Mouse (Mus musculus) kidney, postnatal 36 days (tissue): ENCODE results near the gene Ak5.

Source experiments
- DNase-seq, 2 experiments: peaks; one replicate each; pipeline ENCODE4 v3.0.0; 2021 to 2022; ENCODE audit warnings: mixed read lengths in 2 of 2

Ak5 gene

DNA sequence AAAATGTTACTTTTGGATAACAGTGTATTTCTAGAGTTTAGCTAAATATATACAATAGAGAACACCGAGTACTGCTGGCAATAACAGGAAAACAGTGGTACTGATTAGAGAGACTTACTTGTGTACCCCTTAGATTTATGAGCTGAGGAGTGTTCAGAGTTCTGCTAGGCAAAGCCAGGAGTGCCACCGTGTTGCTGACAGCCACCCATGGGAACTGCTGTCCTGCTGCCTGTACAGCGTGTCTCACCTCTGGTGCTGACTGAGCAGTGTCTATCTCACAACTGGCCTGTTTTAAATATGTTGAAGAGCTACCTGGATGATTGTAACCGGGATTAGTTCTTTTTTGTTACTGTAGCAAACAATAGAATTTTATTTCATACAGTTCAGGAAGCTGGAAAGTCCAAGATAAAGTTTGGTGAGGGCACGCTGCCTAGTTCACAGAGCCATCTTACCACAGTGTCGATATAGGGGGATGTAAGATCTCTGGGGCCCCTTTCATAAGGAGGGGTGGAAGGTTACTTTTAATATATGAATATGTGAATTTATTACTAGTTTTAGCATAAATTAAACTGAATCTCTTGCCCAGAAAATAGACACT is 103.5 kb downstream of the Ak5 start:
- no peak for DNase-seq

DNA sequence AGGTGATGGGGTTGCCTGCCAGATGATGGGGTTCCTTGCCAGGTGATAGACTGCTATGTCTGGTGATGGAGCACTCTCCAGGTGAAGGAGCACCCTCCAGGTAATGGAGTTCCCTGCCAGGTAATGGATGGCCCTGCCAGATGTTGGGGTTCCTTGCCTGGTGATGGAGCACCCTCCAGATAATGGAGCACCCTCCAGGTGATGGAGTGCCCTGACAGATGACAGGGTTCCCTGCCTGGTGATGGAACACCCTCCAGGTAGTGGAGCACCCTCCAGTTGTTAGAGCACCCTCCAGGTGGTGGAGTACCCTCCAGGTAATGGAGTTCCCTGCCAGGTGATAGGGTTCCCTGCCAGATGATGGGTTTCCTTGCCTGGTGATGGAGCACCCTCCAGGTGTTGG is 104.3 kb downstream of the Ak5 start:
- DNase-seq, result no peak

DNA sequence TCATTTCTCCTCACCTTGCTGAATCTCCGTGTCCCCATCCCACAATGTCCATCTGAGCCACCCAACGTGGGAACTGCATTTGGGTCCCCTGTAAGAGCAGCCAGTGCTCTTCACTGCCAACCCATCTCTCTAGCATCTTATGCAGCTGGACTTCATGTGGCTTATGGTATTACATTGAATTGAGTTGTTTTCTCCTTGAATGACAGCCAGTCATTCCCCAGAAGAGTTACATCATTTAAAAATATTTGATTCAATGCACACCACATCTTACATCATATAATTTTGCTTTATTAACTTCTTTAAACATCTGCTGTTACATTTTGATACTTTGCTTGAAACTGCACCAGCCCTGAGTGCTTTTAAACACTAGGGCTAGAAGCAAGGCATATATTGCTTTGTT is 106.5 kb downstream of the Ak5 start:
- DNase-seq, result no peak

DNA sequence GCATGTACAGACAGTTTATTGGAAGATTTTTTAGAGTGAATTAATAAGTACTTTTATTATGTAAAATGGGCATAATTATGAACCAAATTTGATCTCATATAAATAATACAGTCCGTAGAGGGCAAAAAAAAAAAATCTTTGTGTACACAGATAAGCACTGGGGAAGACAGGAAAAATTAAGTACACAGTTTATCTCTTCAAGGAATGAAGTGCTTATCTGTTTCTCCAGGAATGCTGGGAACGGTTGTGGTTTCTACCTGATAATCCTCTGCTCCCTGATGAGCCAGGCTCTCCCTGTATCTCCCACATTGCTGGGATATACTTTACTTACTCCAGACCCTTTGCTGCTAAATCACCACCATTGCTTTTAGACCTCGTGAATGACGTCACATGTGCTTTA is 108.9 kb downstream of the Ak5 start:
- DNase-seq, result no peak

DNA sequence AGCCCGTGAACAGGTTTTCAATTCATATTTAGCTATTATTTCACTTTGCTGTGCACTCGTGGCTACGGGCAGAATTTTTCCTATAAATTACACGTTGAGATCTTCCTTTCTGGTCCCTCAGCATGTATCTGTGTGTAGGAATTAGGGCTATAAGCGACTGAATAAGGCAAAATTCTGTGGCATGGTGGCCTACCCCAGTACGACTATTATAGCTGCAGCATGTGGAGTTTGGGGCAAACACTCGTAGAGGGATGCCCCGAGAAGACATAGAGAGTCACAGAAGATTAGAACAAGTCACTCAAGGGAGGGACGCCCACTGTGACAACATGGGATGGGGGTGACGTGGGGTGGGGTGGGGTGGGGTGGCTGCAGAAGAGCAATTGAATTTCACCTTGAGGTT is 110.1 kb downstream of the Ak5 start:
- no peak for DNase-seq

DNA sequence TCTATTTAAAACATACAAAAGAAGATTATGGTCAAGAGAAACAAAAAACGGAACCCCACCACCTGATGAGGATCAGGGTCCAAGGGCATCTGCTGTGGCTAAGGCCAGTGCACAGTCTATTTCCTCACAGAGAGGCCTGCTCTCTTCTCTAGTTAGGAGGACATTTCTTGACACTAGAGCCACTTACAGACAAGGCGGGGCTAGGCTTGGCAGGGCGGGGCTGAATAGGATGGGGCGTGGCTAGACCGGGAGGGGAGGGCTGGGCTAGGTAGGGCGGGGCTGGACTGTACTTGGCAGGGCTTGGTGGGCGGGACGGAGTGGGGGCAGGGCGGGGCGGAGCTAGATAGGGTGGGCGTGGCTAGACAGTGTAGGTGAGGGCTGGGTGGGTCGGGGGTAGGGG is 110.5 kb downstream of the Ak5 start:
- DNase-seq, result peak in 1 of 2 experiments; percentile 17

DNA sequence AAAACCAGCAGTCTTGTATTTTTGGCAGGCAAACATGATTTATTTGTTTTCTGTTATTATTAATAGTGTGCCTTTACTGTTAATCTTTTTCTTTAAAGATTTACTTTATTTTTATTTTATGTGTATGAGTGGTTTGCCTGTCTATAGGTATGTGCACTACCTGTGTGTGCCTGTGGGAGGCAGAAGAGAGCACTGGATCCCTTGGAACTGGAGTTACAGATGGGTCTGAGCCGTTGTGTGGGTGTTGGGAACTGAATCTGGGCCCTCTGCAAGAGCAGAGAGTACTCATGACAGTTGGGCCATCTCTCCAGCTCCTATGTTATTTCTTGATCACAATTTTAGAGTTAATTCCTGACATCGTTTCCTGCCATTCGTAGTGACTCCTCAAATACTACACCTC is 111.2 kb downstream of the Ak5 start:
- no peak for DNase-seq

DNA sequence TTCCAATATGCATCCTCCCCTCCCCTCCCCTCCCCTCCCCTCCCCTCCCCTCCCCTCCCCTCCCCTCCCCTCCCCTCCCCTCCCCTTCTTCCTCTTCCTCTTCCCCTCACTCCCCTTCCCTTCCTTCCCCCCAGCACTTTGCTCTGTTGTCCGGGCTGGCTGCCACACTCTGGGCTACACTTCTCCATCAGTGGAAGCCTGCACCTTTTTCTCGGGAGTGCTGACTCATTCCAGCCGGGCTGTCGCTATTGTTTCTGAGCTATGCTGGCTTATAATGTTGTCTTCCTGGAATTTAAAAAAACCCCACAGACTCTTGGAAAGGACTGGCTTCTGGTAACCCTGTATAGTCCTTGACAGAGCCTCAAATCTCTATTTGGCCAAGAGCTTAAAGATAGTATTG is 111.7 kb downstream of the Ak5 start:
- DNase-seq, result peak in 1 of 2 experiments; percentile 20

DNA sequence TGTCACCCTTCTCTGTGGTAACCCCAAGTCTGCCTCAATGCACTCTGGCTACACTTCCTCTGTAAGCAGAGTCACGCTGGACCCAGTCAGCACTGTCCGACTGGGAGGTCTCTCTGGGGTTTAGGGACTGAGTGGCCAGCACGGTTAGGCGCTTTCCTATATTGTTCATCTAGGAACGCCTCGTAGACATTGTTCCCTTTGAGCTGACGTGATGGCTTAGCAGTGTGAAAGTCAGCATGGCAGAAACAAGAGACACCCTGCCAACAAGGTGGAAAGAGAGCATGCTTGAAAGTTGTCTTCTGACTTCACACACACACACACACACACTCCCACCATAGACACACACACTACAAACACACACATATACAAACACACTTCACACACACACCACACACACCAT is 112.9 kb downstream of the Ak5 start:
- no peak for DNase-seq

DNA sequence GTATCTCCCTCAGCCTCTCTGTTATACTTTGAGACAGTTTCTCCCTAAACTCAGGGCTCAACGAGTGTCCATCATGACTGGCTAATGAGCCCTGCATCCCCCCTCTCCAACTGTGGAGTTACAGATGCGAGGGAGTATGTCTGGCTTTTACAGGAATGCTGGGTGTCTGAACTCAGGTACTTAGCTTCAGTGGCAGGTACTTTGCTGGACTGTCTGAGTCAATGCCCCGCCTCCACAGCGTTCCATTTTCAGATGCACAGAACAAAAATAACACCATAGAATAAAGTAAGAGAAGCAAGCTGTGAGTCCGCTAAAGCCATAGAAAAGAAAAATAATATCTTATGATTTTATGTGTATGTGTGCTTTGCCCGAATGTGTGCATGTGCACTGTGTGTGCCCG is 113.8 kb downstream of the Ak5 start:
- no peak for DNase-seq

DNA sequence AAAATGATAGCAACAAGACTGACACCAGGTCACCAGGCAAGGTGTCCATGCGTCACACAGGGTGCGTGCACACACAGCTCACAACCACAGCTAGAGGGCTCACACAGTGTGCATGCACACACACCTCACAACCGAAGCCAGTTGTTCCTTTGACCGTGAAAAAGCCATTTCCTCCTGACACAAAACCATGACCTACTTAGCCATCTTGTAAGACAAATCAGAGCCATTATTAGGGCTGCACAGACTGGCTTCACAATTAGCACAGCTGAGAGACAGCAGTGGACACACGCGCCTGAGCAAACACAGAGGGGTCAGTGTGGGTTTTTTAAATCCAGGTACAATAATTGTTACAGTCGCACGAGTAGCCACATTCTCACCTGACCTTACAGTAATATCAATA is 115.5 kb downstream of the Ak5 start:
- DNase-seq, result no peak

DNA sequence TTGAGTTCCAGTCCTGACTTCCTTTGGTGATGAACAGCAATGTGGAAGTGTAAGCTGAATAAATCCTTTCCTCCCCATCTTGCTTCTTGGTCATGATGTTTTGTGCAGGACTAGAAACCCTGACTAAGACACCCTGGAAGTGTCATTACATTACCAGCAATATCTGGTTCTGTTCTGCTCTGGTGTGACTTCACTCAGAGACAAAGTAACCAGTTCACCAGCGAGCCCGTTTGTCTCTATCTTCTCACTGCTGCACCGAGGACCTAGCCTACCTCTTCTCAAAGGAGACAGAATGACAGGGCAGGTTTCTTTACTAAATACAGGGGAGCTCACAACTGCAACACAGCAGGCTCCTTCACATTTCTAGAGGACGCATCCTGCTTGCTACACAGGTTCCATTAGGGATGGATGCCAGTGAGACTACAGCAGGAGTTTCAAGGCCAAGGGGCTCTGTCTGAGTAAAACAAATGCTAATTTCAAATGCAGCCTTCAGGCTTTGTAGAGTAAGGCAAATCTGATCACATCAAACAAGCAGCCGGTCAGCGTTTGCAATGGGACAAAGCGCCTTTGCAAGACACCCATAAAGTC is 117.5 kb downstream of the Ak5 start:
- DNase-seq, result no peak

DNA sequence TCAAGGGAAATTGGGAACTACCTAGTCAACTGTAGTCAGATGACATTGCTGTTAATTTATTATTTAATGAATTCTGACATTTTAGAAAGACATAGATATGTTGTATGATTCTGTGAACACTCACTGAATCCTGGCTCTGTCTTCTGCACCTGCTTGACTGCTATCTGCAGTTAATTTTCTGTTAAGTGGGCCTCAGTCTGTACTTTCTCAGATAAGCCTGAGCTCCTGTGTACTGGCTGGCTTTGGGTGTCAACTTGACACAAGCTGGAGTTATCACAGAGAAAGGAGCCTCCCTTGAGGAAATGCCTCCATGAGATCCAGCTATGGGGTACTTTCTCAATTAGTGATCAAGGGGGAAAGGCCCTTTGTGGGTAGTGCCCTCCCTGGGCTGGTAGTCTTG is 118.1 kb downstream of the Ak5 start:
- DNase-seq, result no peak

DNA sequence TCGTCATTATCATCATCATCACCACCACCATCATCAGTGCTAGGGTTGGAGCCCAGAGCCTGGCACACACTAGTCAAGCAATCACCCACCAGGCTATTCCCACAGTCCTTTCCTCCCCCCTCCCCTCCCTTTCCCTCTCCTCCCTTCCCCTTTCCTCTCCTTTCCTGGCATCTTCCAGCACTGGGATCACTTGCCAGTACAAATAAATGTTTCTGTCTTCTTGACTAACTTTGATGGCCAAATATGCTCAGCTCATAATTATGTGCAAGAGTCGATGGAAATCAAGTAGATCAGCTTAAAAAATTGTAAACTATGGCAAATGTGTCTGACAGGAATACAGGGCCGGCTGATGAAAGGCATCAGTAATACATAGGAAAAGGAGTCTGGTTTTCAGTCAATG is 123.2 kb downstream of the Ak5 start:
- DNase-seq, result peak in 1 of 2 experiments; percentile 9

DNA sequence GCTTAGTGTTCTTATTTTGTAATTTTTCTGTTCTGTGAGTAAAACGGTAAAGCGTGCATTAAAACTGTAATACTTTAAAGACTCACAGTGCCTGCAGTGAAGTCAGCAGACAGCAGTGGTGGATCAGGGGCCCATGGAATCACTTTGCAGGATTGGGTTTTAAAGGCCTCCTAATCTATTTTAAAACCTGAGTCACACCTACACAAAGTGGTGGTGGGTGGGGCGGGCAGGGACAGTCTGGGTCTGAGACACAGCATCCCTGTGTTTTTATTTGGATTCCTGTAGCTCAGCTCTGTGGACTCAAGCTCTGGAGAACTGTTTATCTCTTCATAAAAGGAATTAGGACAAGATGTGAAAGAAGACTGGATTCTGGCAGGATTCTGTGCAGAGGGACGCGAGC is 125.9 kb downstream of the Ak5 start:
- no peak for DNase-seq

DNA sequence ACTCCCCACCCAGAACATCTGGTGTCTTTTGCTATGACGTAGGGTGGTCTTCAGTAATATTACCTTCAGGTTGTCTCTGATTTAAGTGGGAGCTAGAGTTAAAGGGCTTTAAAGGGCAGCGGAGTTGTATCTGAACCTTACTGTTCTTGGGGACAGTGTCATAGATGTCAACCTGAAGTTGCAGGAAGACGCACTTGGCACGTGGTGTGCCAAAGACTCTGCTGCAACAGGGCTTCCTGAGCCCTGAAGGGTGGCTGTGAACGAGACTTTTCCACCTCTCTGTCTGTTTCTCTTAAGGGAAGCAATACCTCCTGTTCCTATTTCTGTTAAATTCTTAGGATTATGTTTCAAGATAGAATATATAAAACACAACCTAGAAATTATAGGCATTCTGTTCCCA is 137.8 kb downstream of the Ak5 start:
- DNase-seq, result no peak

DNA sequence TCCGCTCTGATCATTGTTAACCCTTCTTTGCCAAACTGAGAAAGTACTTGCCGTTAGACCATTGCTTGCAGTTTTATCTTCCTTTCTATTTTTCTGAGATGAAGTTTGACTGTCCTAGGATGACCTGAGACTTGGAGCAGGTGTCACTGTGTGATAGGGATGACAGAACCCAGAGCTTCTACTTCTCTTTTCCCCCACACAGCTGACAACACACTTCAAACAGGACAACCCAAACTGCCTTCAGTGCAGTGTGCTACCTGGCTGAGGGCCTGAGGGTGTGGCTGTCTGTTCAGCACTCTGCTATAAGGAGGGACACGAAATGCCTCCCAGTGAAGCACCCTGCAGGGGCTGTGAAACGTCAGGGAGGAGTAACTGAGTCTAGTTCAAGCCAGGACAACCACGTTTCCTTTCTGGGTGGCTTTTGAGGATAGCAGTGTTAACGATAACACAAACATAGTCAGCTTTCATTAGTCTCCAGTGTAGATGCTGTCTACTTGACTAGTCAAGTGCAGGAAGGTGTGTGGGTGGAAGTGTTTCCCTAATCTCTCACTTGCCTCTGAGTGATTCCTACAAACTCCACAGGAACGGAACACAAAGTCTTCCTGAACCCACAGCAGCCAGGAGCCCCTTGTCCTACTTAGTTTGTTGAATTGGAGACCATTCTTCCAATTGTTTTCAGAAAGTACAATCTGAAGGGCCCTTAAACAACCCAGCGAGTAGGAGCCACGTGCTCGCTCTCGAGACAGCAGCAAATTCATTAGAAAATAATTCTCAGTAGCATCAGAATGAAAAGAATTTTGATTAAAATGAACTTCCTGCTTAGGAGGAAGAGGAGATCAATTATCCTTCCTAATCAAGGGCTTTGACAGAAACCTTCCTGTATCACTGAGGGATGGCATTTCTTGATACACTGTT is 138.8 kb downstream of the Ak5 start:
- no peak for DNase-seq

DNA sequence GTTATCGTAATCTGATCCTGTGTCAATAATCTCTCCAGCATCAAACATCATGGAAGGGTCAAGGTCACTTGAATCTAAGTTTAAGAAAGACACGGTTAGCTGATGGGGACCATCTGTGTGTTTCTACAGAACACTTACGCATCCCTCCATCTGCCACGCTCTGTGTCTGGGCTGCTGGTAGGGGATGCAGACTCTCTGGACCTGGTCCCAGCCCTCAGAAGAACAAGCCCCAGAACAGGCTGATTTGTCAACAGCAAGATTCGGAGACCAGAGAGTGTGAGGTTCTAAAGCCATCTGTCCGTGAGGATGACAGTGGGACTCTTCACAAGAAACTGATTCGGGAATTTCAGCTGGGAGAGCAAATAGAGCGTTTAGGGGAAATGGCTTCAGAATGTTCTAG is 141.4 kb downstream of the Ak5 start:
- no peak for DNase-seq

DNA sequence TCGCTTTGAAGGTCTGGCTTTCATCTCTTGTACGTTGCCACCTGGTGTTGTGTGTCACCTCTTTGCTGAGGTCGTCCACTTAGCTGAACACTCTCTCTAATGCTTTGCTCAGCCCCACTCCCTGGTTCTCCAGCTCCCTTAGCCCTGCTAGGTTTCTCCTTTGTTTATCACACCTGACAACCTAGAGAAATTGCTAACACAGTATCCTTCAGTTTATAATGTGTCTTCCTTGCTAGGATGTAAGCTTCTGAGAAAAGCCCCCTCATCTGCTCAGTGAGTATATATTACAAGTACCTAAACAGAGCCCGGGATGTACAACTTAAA is 144.9 kb downstream of the Ak5 start:
- no peak for DNase-seq

DNA sequence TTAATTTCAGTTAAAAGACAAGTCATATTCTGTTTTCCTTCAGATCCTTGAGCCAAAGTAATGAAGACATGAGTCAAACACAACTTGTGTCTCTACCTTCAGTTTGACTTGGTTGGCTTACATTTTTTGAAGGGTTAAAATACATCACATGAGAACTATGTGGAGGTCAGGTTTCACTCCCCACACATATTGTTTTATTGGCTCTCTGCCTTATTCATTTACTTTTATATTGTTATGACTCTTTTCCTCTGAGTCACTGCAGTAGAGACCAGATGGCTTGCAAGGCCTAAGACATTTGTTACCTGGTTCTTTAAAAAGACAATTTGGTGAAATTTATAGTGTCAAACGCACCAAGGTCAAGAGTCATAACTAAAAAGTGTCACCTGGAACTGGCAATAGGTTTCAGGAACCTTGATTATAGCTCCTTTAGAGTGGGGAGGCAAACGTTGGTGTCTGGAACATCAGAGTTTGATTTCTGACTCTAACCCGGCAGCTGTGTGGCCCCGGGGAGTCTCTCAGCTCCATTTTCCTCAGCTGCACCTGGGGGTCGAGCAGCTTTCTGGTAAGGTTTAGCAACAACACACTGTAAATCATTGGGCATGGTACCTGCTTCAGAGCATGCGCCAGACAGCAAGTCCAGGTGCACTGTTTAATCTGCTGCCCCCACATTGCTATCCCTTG is 145.4 kb downstream of the Ak5 start:
- no peak for DNase-seq

DNA sequence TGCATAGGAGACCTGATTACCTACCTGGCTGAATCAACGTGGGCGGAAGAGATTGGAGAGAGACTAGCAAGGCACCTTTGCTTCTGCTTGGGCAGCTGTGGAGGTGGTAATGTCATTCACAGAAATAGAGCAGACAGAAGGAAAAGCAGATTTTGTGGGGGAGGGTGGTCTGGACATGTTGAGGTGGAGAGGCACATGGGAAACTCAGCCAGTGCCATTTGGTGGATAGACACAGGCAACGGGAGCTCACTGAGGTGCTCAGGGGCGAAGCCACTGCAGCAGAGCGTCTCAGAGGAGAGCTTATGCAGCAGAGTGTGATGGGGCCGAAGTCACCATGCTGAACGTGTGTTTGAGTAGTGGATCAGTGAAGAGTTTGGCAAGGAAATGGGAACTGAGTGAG is 147.1 kb downstream of the Ak5 start:
- DNase-seq, result no peak

DNA sequence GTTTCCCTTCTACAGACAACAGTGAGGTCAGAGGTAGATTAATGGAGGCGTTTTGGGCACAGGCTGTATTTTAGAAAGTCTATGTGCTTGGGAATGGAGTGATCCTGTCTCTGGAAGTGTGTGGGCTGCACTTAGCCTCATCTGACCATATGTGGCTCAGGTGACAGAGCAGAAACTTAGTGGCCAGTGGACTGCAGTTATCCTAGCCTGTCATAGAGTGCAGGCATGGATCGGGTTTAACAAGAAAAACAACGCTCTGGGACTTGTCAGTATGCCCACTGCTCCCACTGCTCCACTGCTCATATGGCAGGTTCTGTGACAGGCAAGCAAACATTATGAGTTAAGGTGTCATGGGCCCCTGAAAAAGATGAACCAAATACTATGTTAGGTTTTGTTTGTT is 148.1 kb downstream of the Ak5 start:
- no peak for DNase-seq

DNA sequence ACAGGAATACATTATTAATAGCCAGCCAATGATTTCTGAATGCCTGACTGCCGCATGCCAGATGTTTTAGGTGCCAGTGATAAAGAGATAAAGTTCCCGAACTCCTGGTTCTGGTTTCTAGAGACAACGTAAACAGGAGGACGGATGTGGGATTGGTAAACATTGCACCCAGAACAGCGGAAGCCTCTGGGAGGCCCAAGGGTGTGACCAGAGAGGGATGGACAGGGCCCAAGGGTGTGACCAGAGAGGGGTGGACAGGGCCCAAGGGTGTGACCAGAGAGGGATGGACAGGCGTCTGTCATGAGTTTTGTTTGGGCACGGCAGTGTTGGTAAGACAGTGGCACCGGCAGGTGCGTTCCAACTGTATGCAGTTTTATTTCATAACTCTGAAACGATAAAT is 148.6 kb downstream of the Ak5 start:
- DNase-seq, result no peak

DNA sequence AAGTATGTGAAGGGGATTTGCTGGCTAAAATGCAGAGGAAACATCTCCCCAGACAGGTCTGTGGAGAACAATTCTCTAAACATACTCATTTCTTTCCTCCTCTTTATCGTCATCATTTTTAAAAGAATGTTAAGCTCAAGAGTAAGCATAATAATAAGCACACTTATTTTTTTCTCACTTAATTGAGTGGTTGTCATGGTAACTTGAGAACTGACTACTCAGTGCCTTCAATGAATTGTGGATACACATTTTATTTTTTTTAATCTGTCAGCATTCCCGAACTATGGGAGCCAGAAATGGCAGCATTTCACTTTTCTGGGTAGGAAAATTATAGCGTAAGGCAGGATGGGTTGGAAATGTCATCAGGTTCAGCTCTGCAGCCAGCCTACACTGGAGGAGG is 151.6 kb downstream of the Ak5 start:
- DNase-seq, result no peak
